Mouse (Mus musculus): Measurements from ENCODE around the gene Gm31571. TPM values are rescaled to one million over a fixed set of nuclear protein-coding genes. Genes with fewer than 3 reads are reported as not detected.
"Not testable (repeated sequence)": the region's sequence is repeated elsewhere in the genome, so short reads cannot be mapped to it uniquely, and the experiment has no call there.

The Gm31571 gene
- not detected for polyA plus RNA-seq (2012; fragmentation: generic; extraction: Trizol)
- long read RNA-seq, experiment 1 = 0 reads
- long read RNA-seq, experiment 2 = 0 reads

DNA sequence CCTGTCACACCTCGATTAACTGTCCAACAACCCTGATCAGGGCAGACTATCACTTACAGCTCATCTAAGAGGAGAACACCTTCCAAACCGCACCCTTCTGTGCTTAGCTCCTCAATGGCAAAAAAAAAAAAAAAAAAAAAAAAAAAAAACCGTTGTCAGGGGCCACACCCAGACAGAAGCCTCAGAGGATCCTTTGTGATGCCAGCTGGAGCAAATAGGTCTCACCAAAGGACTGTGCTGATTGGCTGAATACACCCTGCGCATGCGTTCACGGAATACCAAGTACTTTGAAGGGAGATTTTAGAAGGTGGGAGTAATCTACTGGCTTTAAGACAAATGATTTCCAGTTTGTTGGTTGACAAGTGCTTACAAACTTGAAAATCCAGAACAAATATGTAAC lies at the start of gene Gm31571:
Gene Gm31571 (minus strand): TSS at position 101 of the 400 bp plus-strand sequence.
- not testable (repeated sequence) for H3K79me2 ChIP-seq (ENCODE audit: control insufficient read depth, insufficient read depth); H3K4me3 ChIP-seq (ENCODE audit: insufficient read depth, poor library complexity, severe bottlenecking); H3ac ChIP-seq (ENCODE audit: control insufficient read depth, insufficient read length, low read depth); H3K36me3 ChIP-seq (ENCODE audit: control insufficient read depth, insufficient read depth); H3K27me3 ChIP-seq (ENCODE audit: control insufficient read depth, insufficient read depth, insufficient read length); H3K79me3 ChIP-seq (ENCODE audit: low read depth)
